Mouse (Mus musculus): ENCODE results near the gene Zfp36.
"Not testable (repeated sequence)": the region's sequence is repeated elsewhere in the genome, so short reads cannot be mapped to it uniquely, and the experiment has no call there.

DNA sequence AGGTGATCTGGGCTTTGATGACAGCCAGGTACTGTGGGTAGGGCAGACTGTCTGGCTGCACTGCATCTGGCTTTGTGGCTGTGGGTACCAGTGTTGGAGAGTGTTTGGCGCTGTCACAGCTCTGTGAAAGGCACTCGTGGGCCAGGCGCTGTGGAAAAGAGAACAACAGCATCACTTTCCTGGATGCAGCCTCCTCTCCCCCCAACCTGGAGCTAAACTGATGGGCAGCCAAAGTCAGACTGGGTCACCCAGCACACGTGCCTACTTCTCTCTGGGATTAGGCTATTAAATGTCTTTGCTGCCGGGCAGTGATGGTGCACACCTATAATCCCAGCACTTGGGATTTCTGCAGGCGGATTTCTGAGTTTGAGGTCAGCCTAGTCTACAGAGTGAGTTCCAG, 6.8 kb upstream of the Zfp36 start:
- not testable (repeated sequence) for TF ChIP-seq CTCF (IDR thresholded peaks at IDR 0.05; ENCODE audit: borderline replicate concordance, insufficient read depth, low read length); POLR2A (IDR thresholded peaks at IDR 0.05; ENCODE audit: low read depth, low read length)
